Comparison of ENCODE assay signal across 18 mouse cellular contexts in genomic region chr9:81073248-81073647, GRCm38 (mm10).
"Had no signal": no experiment of that assay in that cellular context is flagged by ENCODE, and none has a peak within 500 bp of the region (broad histone marks: within the 10 kb centered on the region; RNA-seq: fewer than 3 reads in every experiment).

No protein-coding gene starts in this region.

- H3K9ac ChIP-seq: liver, embryonic 15.5 days; lung, embryonic 14.5 days; midbrain, embryonic 12.5 days; neural tube, embryonic 12.5 days had no signal

- H3K4me1 ChIP-seq: liver, embryonic 15.5 days; megakaryocyte, embryonic 14.5 days; midbrain, embryonic 10.5 days; midbrain, embryonic 12.5 days; neural tube, embryonic 12.5 days had no signal

- H3K9me3 ChIP-seq: liver, embryonic 15.5 days; megakaryocyte, embryonic 14.5 days; midbrain, embryonic 10.5 days; midbrain, embryonic 12.5 days; neural tube, embryonic 12.5 days had no signal

- DNase-seq: lung, adult 18-20 months; lung, embryonic 14.5 days; lung, postnatal 10 days; lung, postnatal 4 days; midbrain, embryonic 14.5 days; retina, postnatal 1 day; right cerebral cortex, adult 18-20 months; right cerebral cortex, postnatal 25 days; right cerebral cortex, postnatal 4 days; spleen, adult 18-20 months; thymus, adult 18-20 months; thymus, postnatal 14 days; thymus, postnatal 36 days had no signal

- H3K27me3 ChIP-seq: liver, embryonic 15.5 days; megakaryocyte, embryonic 14.5 days; midbrain, embryonic 12.5 days; neural tube, embryonic 12.5 days had no signal

- H3K4me3 ChIP-seq: liver, embryonic 15.5 days; megakaryocyte, embryonic 14.5 days; midbrain, embryonic 10.5 days; midbrain, embryonic 12.5 days; neural tube, embryonic 12.5 days had no signal

- H3K4me2 ChIP-seq: liver, embryonic 15.5 days; lung, embryonic 14.5 days; midbrain, embryonic 12.5 days; neural tube, embryonic 12.5 days had no signal

- H3K36me3 ChIP-seq: liver, embryonic 15.5 days; midbrain, embryonic 10.5 days; midbrain, embryonic 12.5 days; neural tube, embryonic 12.5 days had no signal

- H3K27ac ChIP-seq: liver, embryonic 15.5 days; midbrain, embryonic 10.5 days; midbrain, embryonic 12.5 days; neural tube, embryonic 12.5 days had no signal
